Mouse (Mus musculus) MN1 (cell line): Measurements from ENCODE around the gene Cox5b.
A peak's percentile ranks its signal among the peaks of the same experiment; 100 is the strongest.

Experiments used
- DNase-seq: peaks from one replicate; pipeline ENCODE4 v3.0.0-alpha.2; 2016; ENCODE audit warnings: low spot score

Cox5b gene

GRCm38 (mm10) chr1:36683810-36684467, 7.3 kb upstream of the Cox5b start:
- peak; percentile 91 for DNase-seq

GRCm38 (mm10) chr1:36690671-36691235, 496 bp upstream of the Cox5b start:
- no peak for DNase-seq

DNA sequence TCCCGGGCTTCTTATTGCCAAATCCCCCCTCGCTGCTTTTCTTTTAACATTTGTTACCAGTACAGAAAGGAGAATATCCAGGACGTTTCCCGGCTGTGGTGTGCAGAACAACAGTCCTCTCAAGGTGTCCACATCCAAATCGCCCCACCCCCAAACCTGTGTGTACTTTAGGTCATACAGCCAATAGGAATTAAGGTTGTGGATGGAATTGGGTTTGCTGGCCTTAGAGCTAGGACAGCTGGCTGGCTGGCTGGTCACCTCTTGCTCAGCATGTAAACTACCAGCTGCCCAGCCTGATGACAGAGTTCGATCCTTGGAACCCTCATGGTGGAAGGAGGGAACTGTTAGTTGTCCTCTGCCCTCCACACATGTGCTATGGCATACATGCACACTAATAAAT, 3.6 kb downstream of the Cox5b start:
- no peak for DNase-seq

DNA sequence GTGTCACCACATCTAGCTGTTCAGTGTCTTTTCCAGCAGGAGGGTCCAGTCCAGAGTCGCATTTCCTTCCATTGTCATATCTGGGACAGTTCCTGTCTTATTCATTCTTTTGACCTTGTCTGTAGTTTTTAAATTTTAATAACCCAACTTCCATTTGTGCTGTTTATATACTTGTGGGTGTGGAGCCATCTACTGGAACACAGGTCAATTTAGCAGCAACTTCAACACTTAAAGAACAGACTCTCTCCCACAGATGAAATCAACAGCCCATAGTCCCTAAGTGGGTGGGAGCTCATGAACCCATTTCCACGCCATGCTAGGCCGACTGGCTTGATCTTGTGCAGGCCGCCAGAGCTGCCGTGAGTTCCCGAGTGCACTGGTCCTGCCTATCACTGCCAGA, 5.2 kb downstream of the Cox5b start:
- no peak for DNase-seq

DNA sequence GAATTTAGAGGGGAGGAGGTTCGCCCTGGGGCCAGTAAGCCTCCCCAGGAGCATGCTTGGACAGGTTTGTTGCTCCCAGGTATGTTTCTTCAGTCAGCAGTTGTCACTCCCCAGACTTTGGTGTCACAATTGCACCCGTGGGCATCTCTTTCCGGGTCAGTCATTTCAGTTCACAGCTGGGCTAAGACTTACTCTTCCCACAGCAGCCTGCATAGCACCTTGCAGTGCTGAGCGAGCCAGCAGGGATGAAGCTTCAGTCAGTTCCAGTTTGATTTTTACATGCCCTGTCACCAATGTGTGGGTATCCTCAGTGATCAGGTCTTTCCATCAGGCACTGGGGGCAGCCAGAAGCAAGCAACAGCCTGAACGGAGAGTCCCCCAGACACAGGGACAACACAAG, 5.8 kb downstream of the Cox5b start:
- no peak for DNase-seq

DNA sequence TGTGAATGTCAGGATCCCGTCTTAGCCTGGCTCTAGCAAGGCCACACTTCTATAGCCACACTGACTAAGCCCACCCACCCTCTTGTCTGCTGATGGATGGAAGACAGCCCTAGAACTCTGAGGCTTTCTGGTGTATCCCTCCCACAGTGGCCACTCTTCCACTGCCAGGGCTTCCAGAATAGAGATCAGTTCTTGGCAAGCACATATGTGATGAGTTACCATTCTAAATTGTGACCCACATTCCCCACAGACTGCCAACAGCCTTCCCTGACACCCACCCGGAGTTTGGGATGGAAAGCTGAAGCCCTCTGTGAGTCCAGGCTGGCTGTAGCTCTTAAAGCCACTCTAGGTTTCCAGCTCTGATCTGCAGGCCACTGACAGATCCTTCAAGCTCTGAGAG, 15.9 kb downstream of the Cox5b start:
- DNase-seq, result no peak

- DNase-seq, result no peak
These were observed 16.5 kb downstream of the Cox5b start for GRCm38 (mm10) chr1:36707797-36708196.

DNA sequence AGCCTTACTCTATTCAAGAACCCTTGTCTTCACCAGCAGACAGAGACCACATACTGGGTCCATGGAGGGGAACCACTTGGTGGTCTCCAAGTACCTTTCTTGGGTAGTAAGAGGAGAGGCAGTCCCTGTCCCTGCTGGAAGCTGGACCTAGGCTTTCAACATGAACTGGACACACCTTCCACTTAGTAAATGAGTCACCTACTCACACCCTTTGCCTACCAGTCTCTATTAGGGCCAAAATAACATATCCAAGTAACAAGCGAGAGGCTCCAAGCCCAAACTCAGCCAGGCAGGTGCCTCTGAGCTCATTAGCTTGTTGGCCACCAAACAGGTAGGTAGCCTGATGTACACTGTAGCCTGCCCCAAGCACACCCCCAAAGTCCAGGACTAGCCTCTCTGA, 17.4 kb downstream of the Cox5b start:
- DNase-seq, result peak; percentile 47

DNA sequence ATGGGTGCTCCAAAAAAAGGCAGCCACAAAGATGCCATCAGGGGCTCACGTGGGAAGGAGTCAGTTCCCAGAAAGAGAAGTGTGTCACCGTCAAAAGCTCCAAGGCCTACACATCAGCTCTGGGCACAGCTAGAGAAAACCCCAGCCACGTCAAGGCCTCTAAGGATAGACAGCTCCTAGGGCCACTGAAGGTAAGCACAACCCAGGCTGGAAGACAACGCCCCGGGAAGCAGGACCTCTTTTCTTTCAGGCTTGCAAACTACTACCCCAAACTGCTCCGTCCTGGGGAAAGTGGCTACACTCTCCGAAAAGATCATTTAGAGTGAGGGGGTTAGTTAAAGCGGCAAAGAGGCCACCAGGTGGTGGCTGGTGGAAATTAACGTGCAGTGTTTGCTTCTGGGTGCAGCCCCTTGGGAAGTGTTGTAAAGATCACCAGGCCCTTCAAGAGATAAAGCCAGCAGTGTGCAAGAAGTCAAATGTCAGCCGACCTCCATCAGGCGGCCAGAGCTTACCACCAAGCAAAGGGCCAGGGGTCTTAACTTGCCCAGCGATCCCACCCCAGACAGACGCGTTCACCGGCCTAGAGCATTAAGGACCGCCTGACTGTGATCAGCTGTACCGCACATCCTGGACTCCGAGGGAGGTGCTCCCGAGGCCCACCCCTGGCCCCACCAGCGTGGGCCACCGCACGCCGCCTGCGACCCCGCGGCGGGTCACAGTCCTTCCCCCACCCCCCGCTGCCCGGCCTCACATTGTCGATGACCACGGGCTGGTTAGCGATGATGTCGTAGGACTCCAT, 18.0 kb downstream of the Cox5b start:
- DNase-seq, result peak; percentile 81

GRCm38 (mm10) chr1:36709854-36710280, 18.6 kb downstream of the Cox5b start, which contains the start of gene 4933424G06Rik:
4933424G06Rik (plus strand) TSS chr1:36710149.
- DNase-seq, result peak; percentile 99

GRCm38 (mm10) chr1:36711104-36711503, 19.9 kb downstream of the Cox5b start:
- no peak for DNase-seq

DNA sequence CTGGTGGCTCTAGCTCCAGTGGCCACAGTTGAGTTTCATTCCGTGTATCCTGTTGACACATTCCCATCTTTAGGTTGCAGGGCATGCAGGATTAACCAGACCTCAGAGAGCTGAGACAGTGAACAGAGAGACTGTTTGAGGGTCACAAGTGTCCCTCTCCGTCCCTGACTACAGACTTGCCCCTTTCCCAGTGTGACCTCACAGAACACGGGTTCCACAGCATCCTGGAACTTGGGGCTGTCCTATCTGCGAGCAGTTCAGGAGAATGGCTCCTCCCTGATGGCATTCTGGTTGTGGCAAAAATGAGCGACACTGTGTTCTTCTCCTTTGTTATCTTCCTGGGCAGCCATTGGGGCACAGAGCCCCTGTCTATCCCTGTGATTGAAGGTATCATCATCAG, 23.1 kb downstream of the Cox5b start, which contains the start of gene Actr1b:
TSS of gene Actr1b (minus strand) at position 112 of the 400 bp plus-strand sequence.
- no peak for DNase-seq

GRCm38 (mm10) chr1:36718786-36719185, 27.5 kb downstream of the Cox5b start:
- no peak for DNase-seq

GRCm38 (mm10) chr1:36723146-36724056, 32.2 kb downstream of the Cox5b start:
- no peak for DNase-seq

DNA sequence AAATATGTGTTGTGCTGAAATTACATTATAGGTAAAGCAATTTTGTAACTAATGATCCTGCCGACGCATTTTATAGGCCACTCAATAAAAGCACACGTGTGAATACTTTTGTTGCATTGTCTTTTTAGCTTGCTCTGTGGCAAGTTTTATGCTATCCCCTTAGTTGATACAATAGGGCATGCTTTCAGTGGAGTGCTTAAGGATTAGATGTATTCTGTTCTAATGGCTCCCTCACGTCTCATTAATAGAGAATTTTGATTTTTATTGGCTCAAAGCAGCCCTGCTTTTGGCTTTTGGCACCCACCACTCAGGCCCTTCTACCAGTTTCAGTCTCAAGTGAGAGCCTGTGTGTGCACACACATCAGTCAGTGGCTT, 32.8 kb downstream of the Cox5b start:
- no peak for DNase-seq

GRCm38 (mm10) chr1:36737300-36737699, 46.1 kb downstream of the Cox5b start:
- DNase-seq, result peak; percentile 93

- no peak for DNase-seq
These were observed 48.0 kb downstream of the Cox5b start for GRCm38 (mm10) chr1:36739231-36739630.

- no peak for DNase-seq
These were observed 51.8 kb downstream of the Cox5b start for GRCm38 (mm10) chr1:36743046-36743445.
